Mouse (Mus musculus) brain, embryonic 14.5 days (tissue): ENCODE measurements at regions not wholly inside any gene's neighbourhood (a gene's known extent, or its start where the extent isn't known, plus 50 kb on each side); places are given as distances from the start of the nearest gene placed in this dataset.

ENCODE experiments used
- CTCF ChIP-seq: fragments of 200-500 bp; IDR thresholded peaks from 2 replicates; pipeline ENCODE4 v1.5.1; 2012; ENCODE audit warnings: inconsistent platforms, mild to moderate bottlenecking, moderate library complexity, borderline replicate concordance; ENCODE audit not compliant: insufficient read depth, insufficient read length; ENCODE audit errors: extremely low read depth
- POLR2A ChIP-seq: fragments of 200-500 bp; IDR thresholded peaks from 2 replicates; pipeline ENCODE4 v1.6.1; 2012; ENCODE audit warnings: mild to moderate bottlenecking, inconsistent platforms, borderline replicate concordance; ENCODE audit not compliant: poor library complexity, insufficient read depth, insufficient read length, severe bottlenecking; ENCODE audit errors: extremely low read depth

DNA sequence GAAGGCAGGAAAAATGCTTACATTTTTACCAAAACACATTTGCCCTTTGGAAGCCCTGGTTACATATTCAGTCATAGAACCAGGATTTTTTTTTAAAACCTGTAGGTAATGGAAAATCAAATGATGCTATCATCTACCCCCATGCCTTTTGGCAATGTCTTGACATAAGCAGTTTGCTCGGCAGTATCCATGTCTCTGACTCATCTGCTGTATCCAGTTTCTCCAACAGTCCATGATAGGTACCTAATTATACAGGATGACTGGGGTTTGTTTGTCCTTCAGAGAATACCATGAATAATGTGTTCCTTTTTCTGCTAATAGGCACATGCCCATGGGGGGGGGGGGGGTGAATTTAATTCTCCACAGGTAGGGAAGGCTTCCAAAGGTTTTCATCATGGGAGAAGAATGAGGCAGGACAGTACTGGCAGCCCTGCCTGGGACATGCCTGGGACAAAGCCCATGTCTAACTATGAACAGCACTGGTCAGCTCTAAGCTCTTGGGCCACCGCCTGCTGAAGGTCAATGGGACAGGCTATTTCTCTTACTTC, 122.9 kb downstream of the Cand1 start:
- TF ChIP-seq CTCF (no peak), POLR2A (no peak)
